In genomic region chr3:87982836-87983601, GRCm38 (mm10) we compare ENCODE assay signal across 8 mouse cellular contexts. TPM values are rescaled to one million over a fixed set of nuclear protein-coding genes. Genes with fewer than 3 reads are reported as not detected.
DNase-seq lines count a peak whose midpoint lies in the region; ATAC-seq lines count a peak whose summit lies in the region.

No protein-coding gene starts in this region.

- peak; percentile 70 for DNase-seq in MN1 (ENCODE audit: low spot score)
- peak; percentile 69 for DNase-seq in embryonic facial prominence, embryonic 10.5 days (ENCODE audit: low spot score)
- peak; percentile 78 for DNase-seq in kidney, postnatal 14 days
- no peak for DNase-seq in left cerebral cortex, adult 9 months (ENCODE audit: low spot score in 2 of 2)
- no peak for DNase-seq in layer of hippocampus, adult 9-11 months

- H3K4me3 ChIP-seq in embryonic facial prominence, embryonic 10.5 days, result peak overlapping the region; percentile 38
- H3K4me3 ChIP-seq in heart, embryonic 15.5 days, result 0 out of 2 replicates have a peak overlapping the region, but pooled peaks have one; percentile 10
- H3K4me3 ChIP-seq in macrophage (ENCODE audit: inconsistent target), result no peak overlapping the region

- peaks cover 18% of the 10 kb centered on the region for H3K27me3 ChIP-seq in embryonic facial prominence, embryonic 10.5 days (replicated peaks; ENCODE audit: low read depth, poor library complexity, severe bottlenecking)
- no peaks in the 10 kb centered on the region for H3K27me3 ChIP-seq in heart, embryonic 15.5 days

- 3% methylated on average over 13 of the region's 13 CpGs for WGBS in embryonic facial prominence, embryonic 10.5 days
- WGBS in heart, embryonic 15.5 days, result 8% methylated on average over 13 of the region's 13 CpGs
- WGBS in macrophage (ENCODE audit: missing documents), result 33% methylated on average over 13 of the region's 13 CpGs

- no peaks in the 10 kb centered on the region for H3K9me3 ChIP-seq in embryonic facial prominence, embryonic 10.5 days
- no peaks in the 10 kb centered on the region for H3K9me3 ChIP-seq in heart, embryonic 15.5 days (replicated peaks)

- peaks cover 18% of the 10 kb centered on the region for H3K36me3 ChIP-seq in embryonic facial prominence, embryonic 10.5 days (replicated peaks)
- H3K36me3 ChIP-seq in heart, embryonic 15.5 days, result no peaks in the 10 kb centered on the region
- no peaks in the 10 kb centered on the region for H3K36me3 ChIP-seq in macrophage (ENCODE audit: inconsistent target)

- H3K27ac ChIP-seq in embryonic facial prominence, embryonic 10.5 days (replicated peaks), result peak overlapping the region; percentile 87
- H3K27ac ChIP-seq in heart, embryonic 15.5 days, result peak overlapping the region; percentile 90
- H3K27ac ChIP-seq in macrophage, result peak overlapping the region; percentile 71

- peak overlapping the region; percentile 35; the same call in 1 of the 2 replicates for H3K9ac ChIP-seq in heart, embryonic 15.5 days

- no peaks in the 10 kb centered on the region for H3K79me2 ChIP-seq in macrophage (ENCODE audit: inconsistent target)

- ATAC-seq in heart, embryonic 15.5 days (replicated peaks; ENCODE audit: insufficient number of reproducible peaks, insufficient read depth, low FRiP score, low read depth), result peak; percentile 68
- ATAC-seq in megakaryocyte progenitor cell, adult 5-6 weeks (replicated peaks; ENCODE audit: poor library complexity), result no peak; the same call in 1 of the 2 replicates

- peaks cover 99% of the 10 kb centered on the region for H3K4me1 ChIP-seq in embryonic facial prominence, embryonic 10.5 days
- peaks cover 81% of the 10 kb centered on the region for H3K4me1 ChIP-seq in heart, embryonic 15.5 days (replicated peaks)

- peak overlapping the region; percentile 53 for H3K4me2 ChIP-seq in heart, embryonic 15.5 days

RNA-seq across cellular contexts. Expression of gene Nes, which starts 12.1 kb away (rescaled TPM):
- 35.3 and 46.2 TPM in 2 replicates for polyA plus RNA-seq in embryonic facial prominence, embryonic 10.5 days (2016; fragmentation: Nextera tagmentation; extraction: Ambion mirVana)
- 14.8 and 16.1 TPM in 2 replicates for polyA plus RNA-seq in heart, embryonic 15.5 days (2015; fragmentation: Nextera tagmentation; extraction: Ambion mirVana)
- 1 to 10 TPM in 18 of 26 experiments, under 1 TPM in 8; 0.29 to 7.7 (median 2.5) TPM for total RNA-seq in macrophage (2018; cell fraction: chromatin; rRNA removed)
- 1 to 10 TPM in 21 of 26 experiments, under 1 TPM in 5; 0.78 to 4.0 (median 1.5) TPM for total RNA-seq in macrophage (2018; cell fraction: cytosol; rRNA removed)
- 1 to 10 TPM in 19 of 26 experiments, under 1 TPM in 7; 0.52 to 6.5 (median 2.2) TPM for total RNA-seq in macrophage (2018; cell fraction: nucleus; rRNA removed)
- polyA plus RNA-seq in macrophage (2018), result 0.35 to 2.8 TPM (median 2.5 TPM) in 3 replicates
- total RNA-seq in megakaryocyte progenitor cell, adult 5-6 weeks (2015), result 0.02 TPM in 1 of 2 replicates, not detected in the other
- 0.20 TPM in 1 of 2 replicates, not detected in the other for total RNA-seq in megakaryocyte progenitor cell, adult 5-6 weeks (2017)

RNA-seq across cellular contexts. Expression of gene Bcan, which starts 17.0 kb away (rescaled TPM):
- 0.32 and 0.41 TPM in 2 replicates for polyA plus RNA-seq in embryonic facial prominence, embryonic 10.5 days (2016; fragmentation: Nextera tagmentation; extraction: Ambion mirVana)
- 0.24 and 0.34 TPM in 2 replicates for polyA plus RNA-seq in heart, embryonic 15.5 days (2015; fragmentation: Nextera tagmentation; extraction: Ambion mirVana)
- total RNA-seq in macrophage (2018; cell fraction: chromatin; rRNA removed), result not detected
- total RNA-seq in macrophage (2018; cell fraction: cytosol; rRNA removed), result not detected
- total RNA-seq in macrophage (2018; cell fraction: nucleus; rRNA removed), result not detected
- polyA plus RNA-seq in macrophage (2018), result not detected in 3 replicates
- total RNA-seq in megakaryocyte progenitor cell, adult 5-6 weeks (2015), result not detected in 2 replicates
- total RNA-seq in megakaryocyte progenitor cell, adult 5-6 weeks (2017), result not detected in 2 replicates

RNA-seq across cellular contexts. Expression of gene Crabp2, which starts 34.6 kb away (rescaled TPM):
- polyA plus RNA-seq in embryonic facial prominence, embryonic 10.5 days (2016; fragmentation: Nextera tagmentation; extraction: Ambion mirVana), result 686 and 800 TPM in 2 replicates
- polyA plus RNA-seq in heart, embryonic 15.5 days (2015; fragmentation: Nextera tagmentation; extraction: Ambion mirVana), result 4.1 and 20.1 TPM in 2 replicates
- 10 to 100 TPM in 1 of 26 experiments, not detected in 25; 12.5 TPM for total RNA-seq in macrophage (2018; cell fraction: chromatin; rRNA removed)
- total RNA-seq in macrophage (2018; cell fraction: cytosol; rRNA removed), result under 1 TPM in 1 of 26 experiments, not detected in 25; 0.24 TPM
- 1 to 10 TPM in 2 of 26 experiments, under 1 TPM in 3, not detected in 21; 0.61 to 3.5 (median 0.93) TPM for total RNA-seq in macrophage (2018; cell fraction: nucleus; rRNA removed)
- not detected in 3 replicates for polyA plus RNA-seq in macrophage (2018)
- not detected in 2 replicates for total RNA-seq in megakaryocyte progenitor cell, adult 5-6 weeks (2015)
- total RNA-seq in megakaryocyte progenitor cell, adult 5-6 weeks (2017), result not detected in 2 replicates

RNA-seq across cellular contexts. Expression of gene Hapln2, which starts 44.4 kb away (rescaled TPM):
- polyA plus RNA-seq in embryonic facial prominence, embryonic 10.5 days (2016; fragmentation: Nextera tagmentation; extraction: Ambion mirVana), result not detected in 2 replicates
- polyA plus RNA-seq in heart, embryonic 15.5 days (2015; fragmentation: Nextera tagmentation; extraction: Ambion mirVana), result 0.15 TPM in 1 of 2 replicates, not detected in the other
- not detected for total RNA-seq in macrophage (2018; cell fraction: chromatin; rRNA removed)
- not detected for total RNA-seq in macrophage (2018; cell fraction: cytosol; rRNA removed)
- not detected for total RNA-seq in macrophage (2018; cell fraction: nucleus; rRNA removed)
- polyA plus RNA-seq in macrophage (2018), result not detected in 3 replicates
- not detected in 2 replicates for total RNA-seq in megakaryocyte progenitor cell, adult 5-6 weeks (2015)
- not detected in 2 replicates for total RNA-seq in megakaryocyte progenitor cell, adult 5-6 weeks (2017)

RNA-seq across cellular contexts. Expression of gene Rrnad1, which starts 52.5 kb away (rescaled TPM):
- 20.6 and 21.5 TPM in 2 replicates for polyA plus RNA-seq in embryonic facial prominence, embryonic 10.5 days (2016; fragmentation: Nextera tagmentation; extraction: Ambion mirVana)
- 12.2 and 17.4 TPM in 2 replicates for polyA plus RNA-seq in heart, embryonic 15.5 days (2015; fragmentation: Nextera tagmentation; extraction: Ambion mirVana)
- 10 to 100 TPM; 14.1 to 87.0 (median 47.6) TPM for total RNA-seq in macrophage (2018; cell fraction: chromatin; rRNA removed)
- 1 to 10 TPM; 1.9 to 6.5 (median 3.8) TPM for total RNA-seq in macrophage (2018; cell fraction: cytosol; rRNA removed)
- total RNA-seq in macrophage (2018; cell fraction: nucleus; rRNA removed), result 10 to 100 TPM; 10.9 to 60.1 (median 31.0) TPM
- polyA plus RNA-seq in macrophage (2018), result 6.4 to 10.6 TPM (median 7.0 TPM) in 3 replicates
- 10.3 and 11.1 TPM in 2 replicates for total RNA-seq in megakaryocyte progenitor cell, adult 5-6 weeks (2015)
- 13.2 and 16.2 TPM in 2 replicates for total RNA-seq in megakaryocyte progenitor cell, adult 5-6 weeks (2017)

Comparison
In these comparisons a context has a peak if more than half of its experiments do, and no peak if none do; other contexts are left out.
1. DNase-seq: peak in MN1 (single experiment), embryonic facial prominence, embryonic 10.5 days (single experiment) and kidney, postnatal 14 days (single experiment); none in left cerebral cortex, adult 9 months (0 of 2) and layer of hippocampus, adult 9-11 months (single experiment).
2. RNA of gene Crabp2, which starts 34.6 kb away (polyA plus RNA-seq): 686 to 800 TPM in embryonic facial prominence, embryonic 10.5 days; 4.1 to 20.1 TPM in heart, embryonic 15.5 days and not detected in macrophage; every median in the first group is over 10 times any median in the second.
3. Peak in every context shown above with its lines, with median percentiles within 50 percentile points of each other: H3K27ac ChIP-seq.